Mouse (Mus musculus) thymus, adult 2 months (tissue): ENCODE data around the gene Ldah. TPM values are rescaled to one million over a fixed set of nuclear protein-coding genes. Genes with fewer than 3 reads are reported as not detected.

Experiments
- DNase-seq: peaks from one replicate; pipeline ENCODE4 v3.0.0; 2021
- H3K27ac ChIP-seq: fragments of 200-500 bp; 2 replicates; pipeline ENCODE4 v1.5.1; 2012; ENCODE audit warnings: low read length, control low read depth; ENCODE audit not compliant: control insufficient read depth, insufficient read depth
- H3K27me3 ChIP-seq: fragments of 200-500 bp; 2 replicates; pipeline ENCODE4 v1.6.1; 2012; ENCODE audit warnings: mild to moderate bottlenecking, low read length, moderate library complexity, mixed read lengths; ENCODE audit not compliant: control insufficient read depth, insufficient read depth
- H3K36me3 ChIP-seq: fragments of 200-500 bp; 2 replicates; pipeline ENCODE4 v1.6.1; 2012; ENCODE audit warnings: mild to moderate bottlenecking, low read length, moderate library complexity; ENCODE audit not compliant: control insufficient read depth, insufficient read depth
- H3K4me1 ChIP-seq: fragments of 200-500 bp; replicated peaks from 2 replicates; pipeline ENCODE4 v1.6.1; 2012; ENCODE audit warnings: low read length; ENCODE audit not compliant: control insufficient read depth, insufficient read depth
- H3K4me3 ChIP-seq: fragments of 200-500 bp; 2 replicates; pipeline ENCODE4 v1.5.1; 2012; ENCODE audit warnings: mild to moderate bottlenecking, low read length, control low read depth, moderate library complexity; ENCODE audit not compliant: control insufficient read depth, insufficient read depth
- CTCF ChIP-seq: fragments of 200-500 bp; IDR thresholded peaks from 2 replicates; pipeline ENCODE4 v1.5.1; 2012; ENCODE audit warnings: mild to moderate bottlenecking, control low read depth, low read length, moderate library complexity, borderline replicate concordance; ENCODE audit not compliant: control insufficient read depth, poor library complexity, insufficient read depth; ENCODE audit errors: extremely low read depth
- POLR2A ChIP-seq: fragments of 200-500 bp; IDR thresholded peaks from 2 replicates; pipeline ENCODE4 v1.6.1; 2012; ENCODE audit warnings: mild to moderate bottlenecking, low read length, control low read depth, moderate library complexity; ENCODE audit not compliant: control insufficient read depth, poor library complexity, insufficient read depth; ENCODE audit errors: extremely low read depth
- WGBS: fragments of 180-500 bp; shearing (Covaris S2); methylation state at CpG from one replicate; pipeline ENCODE4 v1.1.7; 2018; 5-methylcytosine and 5-hydroxymethylcytosine counted together
- polyA plus RNA-seq: library from polyadenylated mRNA; depleted of rRNA; stranded (reverse); fragments of >200 nt; gene quantifications from 2 replicates; pipeline ENCODE4 v1.2.3, GENCODE M21; 2012

Ldah gene
- polyA plus RNA-seq, 1 experiment: 33.2 TPM

DNA sequence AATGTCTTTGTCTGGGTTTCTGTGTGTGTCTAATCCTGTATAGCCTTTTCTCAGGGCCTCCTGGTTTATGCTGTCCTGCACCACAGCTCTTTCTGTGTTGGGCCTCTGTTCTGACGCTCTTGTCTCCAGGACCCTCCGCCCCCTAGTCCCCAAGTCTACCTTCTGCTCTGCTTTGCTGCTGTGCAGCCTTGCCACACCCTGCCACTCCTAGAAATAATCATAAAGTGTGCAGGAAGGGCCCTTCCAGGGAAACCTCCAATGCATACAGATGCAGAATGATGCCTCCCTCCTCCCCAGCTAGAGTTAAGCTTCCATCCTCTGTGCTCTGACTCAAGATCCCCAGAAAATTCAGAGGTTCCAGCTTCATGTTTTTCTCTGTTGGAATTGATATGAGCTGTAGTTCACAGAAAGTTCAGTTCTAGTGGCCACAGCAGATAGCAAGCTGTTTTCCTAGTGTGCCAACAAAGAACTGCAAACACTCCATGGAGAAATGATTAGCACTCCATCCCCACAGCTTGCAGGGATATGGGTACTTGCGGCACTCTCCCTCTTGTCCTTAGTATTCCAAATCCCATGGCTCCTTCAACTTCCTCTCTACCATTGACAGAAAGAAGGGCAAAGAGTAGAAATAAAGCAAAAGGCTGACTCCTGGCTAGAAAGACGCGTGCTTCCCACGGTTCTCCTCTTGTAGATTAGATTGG lies 65.7 kb downstream of the Ldah start:
- Histone ChIP-seq H3K4me3 (no peak overlapping the region), H3K27me3 (no peaks in the 10 kb centered on the region), H3K36me3 (peaks cover 3% of the 10 kb centered on the region; the same call in 1 of the 2 replicates), H3K27ac (no peak overlapping the region), H3K4me1 (peaks cover 4% of the 10 kb centered on the region; the same call in 1 of the 2 replicates)
- no peak for DNase-seq
- TF ChIP-seq CTCF (no peak), POLR2A (no peak)
- WGBS: 98% methylated on average over 6 of the region's 6 CpGs

DNA sequence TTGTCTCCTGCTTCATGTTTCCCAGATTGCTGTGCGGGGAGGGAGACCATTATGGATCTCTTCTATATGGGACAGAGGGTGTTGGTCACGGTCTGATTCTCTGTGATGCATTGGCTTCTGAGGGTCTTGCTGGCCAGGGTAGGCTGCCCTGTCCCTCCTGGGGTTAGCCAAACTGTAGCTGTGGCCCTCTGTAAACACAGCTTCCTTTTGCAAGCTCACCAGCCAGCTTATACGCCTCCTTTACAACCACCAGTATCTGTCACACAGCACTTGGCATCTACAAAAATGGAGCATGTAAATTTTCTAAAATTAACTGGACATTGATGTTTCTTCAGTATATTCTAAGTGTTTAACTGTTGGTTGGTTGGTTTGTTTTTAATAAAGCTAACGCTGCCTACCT lies 67.5 kb downstream of the Ldah start:
- Histone ChIP-seq H3K27ac (no peak overlapping the region), H3K27me3 (no peaks in the 10 kb centered on the region), H3K36me3 (peaks cover 3% of the 10 kb centered on the region; the same call in 1 of the 2 replicates), H3K4me3 (no peak overlapping the region), H3K4me1 (peaks cover 5% of the 10 kb centered on the region; the same call in 1 of the 2 replicates)
- TF ChIP-seq CTCF: no peak
- TF ChIP-seq POLR2A: no peak
- DNase-seq: no peak
- WGBS: 95% methylated on average over 4 of the region's 4 CpGs

DNA sequence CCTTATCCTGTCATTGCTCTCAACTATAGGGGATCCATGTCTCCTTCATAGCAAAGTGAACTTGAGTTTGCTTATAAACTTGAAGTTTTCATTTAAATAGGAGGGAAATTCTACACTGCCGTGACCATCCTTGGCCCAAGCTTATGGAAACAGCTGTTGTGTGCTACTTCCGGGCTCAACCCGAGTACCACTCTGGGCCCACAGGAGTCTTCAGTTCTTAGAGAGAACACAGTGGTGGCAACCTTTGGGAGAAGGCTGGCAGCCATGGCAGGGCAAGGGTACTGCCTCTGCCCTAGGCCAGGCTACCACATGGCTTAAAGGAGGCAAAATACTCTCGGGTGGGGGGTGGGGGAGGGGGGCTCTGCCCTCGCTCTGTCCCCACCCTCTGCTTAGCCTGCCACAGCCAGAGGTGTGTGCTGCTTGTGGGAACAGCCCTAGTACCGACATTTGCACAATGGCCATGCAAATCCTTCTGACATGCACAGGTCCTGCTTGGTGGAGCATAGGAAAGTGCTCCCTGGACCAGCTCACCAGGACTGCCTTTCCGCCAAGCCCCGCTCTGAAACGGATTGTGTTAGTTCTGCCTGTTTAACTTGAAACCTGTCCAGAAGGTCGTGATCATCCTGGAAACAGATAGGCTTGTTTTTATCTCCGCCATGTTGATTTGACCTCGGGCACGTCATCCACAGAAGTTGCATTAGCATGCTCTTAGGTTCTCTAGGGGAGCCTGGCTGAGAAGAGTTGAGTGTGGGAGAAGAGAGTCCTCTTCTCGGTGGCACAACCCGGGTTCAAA lies 73.5 kb downstream of the Ldah start:
- DNase-seq: no peak
- TF ChIP-seq POLR2A (no peak), CTCF (no peak)
- no peaks in the 10 kb centered on the region; the same call in 1 of the 2 replicates for H3K36me3 ChIP-seq
- H3K4me3 ChIP-seq: no peak overlapping the region
- H3K4me1 ChIP-seq: peaks cover 5% of the 10 kb centered on the region; the same call in 1 of the 2 replicates
- H3K27me3 ChIP-seq: no peaks in the 10 kb centered on the region
- 94% methylated on average over 15 of the region's 15 CpGs for WGBS
- no peak overlapping the region for H3K27ac ChIP-seq

DNA sequence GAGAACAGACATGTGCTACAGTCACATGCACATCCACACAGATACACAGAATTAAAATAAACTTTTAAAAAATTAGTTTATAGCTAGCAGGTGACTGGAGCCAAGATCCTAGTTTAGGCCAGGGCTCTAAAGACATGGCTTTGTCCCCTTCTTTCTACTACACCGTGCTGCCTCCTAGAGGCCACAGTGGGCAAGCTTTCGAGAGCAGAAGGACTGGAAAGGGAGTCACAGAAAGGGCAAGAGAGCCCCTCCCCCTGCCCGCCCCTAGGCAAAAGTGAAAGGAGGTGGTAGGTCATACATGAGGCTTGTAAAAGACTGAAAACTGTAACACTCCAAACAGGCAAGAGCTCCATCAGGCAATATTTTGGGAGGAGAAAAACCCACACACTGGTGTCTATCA lies 80.1 kb downstream of the Ldah start:
- Histone ChIP-seq H3K27me3 (no peaks in the 10 kb centered on the region), H3K4me1 (no peaks in the 10 kb centered on the region), H3K4me3 (no peak overlapping the region), H3K36me3 (no peaks in the 10 kb centered on the region), H3K27ac (no peak overlapping the region)
- no peak for TF ChIP-seq CTCF
- TF ChIP-seq POLR2A: no peak
- 66% methylated on average over 3 of the region's 3 CpGs for WGBS
- no peak for DNase-seq

DNA sequence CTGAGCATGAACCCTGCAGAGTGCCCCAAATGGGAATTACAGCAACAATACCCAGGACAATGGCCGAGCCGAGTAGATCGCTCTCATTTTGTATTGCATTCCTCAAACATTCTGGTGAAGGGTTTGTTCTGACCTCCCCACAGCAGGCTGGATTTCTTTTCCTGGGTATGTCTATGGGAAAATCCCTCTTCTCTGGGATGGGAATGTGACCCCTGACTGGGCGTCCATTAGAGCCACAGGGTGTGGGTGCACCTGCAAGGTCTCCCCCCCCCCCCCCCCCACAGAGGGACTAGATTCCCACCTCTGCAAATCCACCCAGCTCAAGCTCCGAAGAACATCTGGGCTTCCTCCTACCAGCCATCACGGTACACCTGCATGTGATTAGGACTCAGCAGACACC lies 81.2 kb downstream of the Ldah start:
- no peak overlapping the region for H3K27ac ChIP-seq
- no peaks in the 10 kb centered on the region for H3K36me3 ChIP-seq
- WGBS: 94% methylated on average over 6 of the region's 6 CpGs
- no peak overlapping the region for H3K4me3 ChIP-seq
- DNase-seq: no peak
- H3K27me3 ChIP-seq: no peaks in the 10 kb centered on the region
- H3K4me1 ChIP-seq: no peaks in the 10 kb centered on the region
- TF ChIP-seq POLR2A: no peak
- no peak for TF ChIP-seq CTCF

DNA sequence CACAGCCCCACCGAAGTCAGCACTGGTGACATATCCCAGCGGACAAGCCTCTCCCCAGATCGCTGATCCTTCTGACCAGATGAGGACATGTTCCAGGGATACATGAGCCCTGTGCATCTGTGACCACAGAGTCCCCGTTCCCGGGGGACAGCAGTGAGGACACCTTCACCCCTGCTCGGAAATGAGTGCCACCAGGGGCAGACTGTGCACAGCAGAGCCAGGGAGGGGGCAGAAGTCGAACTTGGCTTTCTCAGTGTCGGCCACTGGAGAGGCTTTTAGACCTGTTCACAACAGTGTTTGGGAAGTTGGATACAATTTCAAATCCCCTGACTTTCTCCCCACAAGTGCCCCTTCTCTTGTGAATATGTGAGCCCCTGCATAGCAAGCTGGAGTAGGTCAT lies 81.6 kb downstream of the Ldah start:
- 96% methylated on average over 8 of the region's 8 CpGs for WGBS
- H3K4me1 ChIP-seq: no peaks in the 10 kb centered on the region
- no peaks in the 10 kb centered on the region for H3K36me3 ChIP-seq
- no peak for DNase-seq
- no peak for TF ChIP-seq POLR2A
- TF ChIP-seq CTCF: no peak
- no peaks in the 10 kb centered on the region for H3K27me3 ChIP-seq
- H3K4me3 ChIP-seq: no peak overlapping the region
- H3K27ac ChIP-seq: no peak overlapping the region
